Mouse (Mus musculus): ENCODE data around the gene Herc3. TPM values are rescaled to one million over a fixed set of nuclear protein-coding genes. Genes with fewer than 3 reads are reported as not detected.
"Not testable (repeated sequence)": the region's sequence is repeated elsewhere in the genome, so short reads cannot be mapped to it uniquely, and the experiment has no call there.

The Herc3 gene
- 11.1 and 13.5 TPM in 2 replicates for polyA plus RNA-seq (2014; fragmentation: Nextera tagmentation; extraction: Ambion mirVana)

DNA sequence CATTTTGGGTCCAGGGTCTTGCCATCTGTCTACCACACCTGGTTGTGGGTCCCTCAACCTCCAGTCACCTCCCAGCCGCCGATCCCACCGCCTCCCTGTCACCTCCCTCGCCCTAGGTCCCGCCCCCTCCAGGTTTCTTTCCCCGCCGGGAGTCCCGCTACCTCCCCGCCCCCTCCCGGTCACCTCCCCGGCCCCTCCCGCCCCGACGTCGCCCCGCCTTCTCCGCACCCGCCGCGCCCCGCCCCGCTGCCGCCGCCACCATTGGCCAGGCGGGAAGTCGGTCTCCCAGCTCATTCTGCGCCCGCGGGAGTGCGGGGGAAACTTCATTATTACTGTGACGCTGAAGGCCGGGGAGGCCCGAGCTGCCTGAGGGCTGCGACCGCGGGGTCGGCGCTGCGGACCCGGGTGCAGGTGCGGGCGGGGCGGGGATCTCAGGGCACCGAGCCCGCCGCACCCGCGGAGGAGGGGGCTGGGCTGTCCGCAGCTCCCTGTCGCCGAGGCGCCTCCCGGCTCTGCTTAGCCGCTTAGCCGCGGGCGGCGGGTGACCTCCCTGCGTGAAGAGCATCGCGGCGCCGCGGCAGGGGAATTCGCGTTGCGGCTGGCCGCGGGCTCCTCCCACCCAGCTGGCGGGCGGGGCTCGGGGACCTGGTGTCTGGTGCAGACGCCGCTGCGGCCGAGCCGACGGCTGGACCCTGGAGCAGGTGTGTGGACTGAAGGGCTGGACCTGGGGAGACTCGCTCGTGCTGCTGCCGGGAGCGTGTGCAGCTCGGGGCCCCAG, at the start of gene Herc3:
TSS of gene Herc3 (plus strand) at position 234 of the 778 bp plus-strand sequence.
- DNase-seq (ENCODE audit: low spot score) (peak; percentile 87), ATAC-seq (replicated peaks; ENCODE audit: low FRiP score) (peak; percentile 87)
- no peaks in the 10 kb centered on the region for H3K9me3 ChIP-seq (ENCODE audit: control insufficient read depth, low read length)
- peak within 1 kb of the TSS; percentile 78 for H3K9ac ChIP-seq (ENCODE audit: low read length)
- peak within 1 kb of the TSS; percentile 70 for H3K4me3 ChIP-seq (ENCODE audit: low read depth, low read length)
- H3K4me2 ChIP-seq (ENCODE audit: low read depth, low read length, severe bottlenecking): peak within 1 kb of the TSS; percentile 61
- H3K27ac ChIP-seq (ENCODE audit: low read depth, low read length): peak within 1 kb of the TSS; percentile 72; the same call in 1 of the 2 replicates
- H3K4me1 ChIP-seq (replicated peaks; ENCODE audit: control insufficient read depth, insufficient read depth, low read length): no peaks in the 10 kb centered on the region; the same call in 1 of the 2 replicates
- H3K36me3 ChIP-seq (ENCODE audit: control insufficient read depth, insufficient read depth, low read length): no peaks in the 10 kb centered on the region
- WGBS: under 1% methylated on average over 69 of the region's 83 CpGs
- H3K27me3 ChIP-seq (ENCODE audit: control insufficient read depth, insufficient read depth, low read length): no peaks in the 10 kb centered on the region

- Histone ChIP-seq H3K36me3 (ENCODE audit: control insufficient read depth, insufficient read depth, low read length) (no peaks in the 10 kb centered on the region), H3K27me3 (ENCODE audit: control insufficient read depth, insufficient read depth, low read length) (no peaks in the 10 kb centered on the region), H3K4me2 (ENCODE audit: low read depth, low read length, severe bottlenecking) (no peak overlapping the region), H3K4me1 (replicated peaks; ENCODE audit: control insufficient read depth, insufficient read depth, low read length) (no peaks in the 10 kb centered on the region), H3K27ac (ENCODE audit: low read depth, low read length) (no peak overlapping the region), H3K9me3 (ENCODE audit: control insufficient read depth, low read length) (no peaks in the 10 kb centered on the region), H3K4me3 (ENCODE audit: low read depth, low read length) (no peak overlapping the region), H3K9ac (ENCODE audit: low read length) (no peak overlapping the region)
- ATAC-seq (replicated peaks; ENCODE audit: low FRiP score) (no peak), DNase-seq (ENCODE audit: low spot score) (no peak)
These were observed 29.9 kb upstream of the Herc3 start for GRCm38 (mm10) chr6:58801394-58801793.

- Histone ChIP-seq H3K9ac (ENCODE audit: low read length) (no peak overlapping the region), H3K27ac (ENCODE audit: low read depth, low read length) (no peak overlapping the region), H3K4me2 (ENCODE audit: low read depth, low read length, severe bottlenecking) (no peak overlapping the region), H3K9me3 (ENCODE audit: control insufficient read depth, low read length) (no peaks in the 10 kb centered on the region), H3K4me3 (ENCODE audit: low read depth, low read length) (no peak overlapping the region), H3K36me3 (ENCODE audit: control insufficient read depth, insufficient read depth, low read length) (no peaks in the 10 kb centered on the region), H3K4me1 (replicated peaks; ENCODE audit: control insufficient read depth, insufficient read depth, low read length) (no peaks in the 10 kb centered on the region), H3K27me3 (ENCODE audit: control insufficient read depth, insufficient read depth, low read length) (no peaks in the 10 kb centered on the region)
- ATAC-seq (replicated peaks; ENCODE audit: low FRiP score) (no peak), DNase-seq (ENCODE audit: low spot score) (no peak)
These were observed 16.9 kb upstream of the Herc3 start for GRCm38 (mm10) chr6:58814381-58814780.

- H3K27me3 ChIP-seq (ENCODE audit: control insufficient read depth, insufficient read depth, low read length); H3K4me2 ChIP-seq (ENCODE audit: low read depth, low read length, severe bottlenecking); H3K4me1 ChIP-seq (replicated peaks; ENCODE audit: control insufficient read depth, insufficient read depth, low read length); H3K9me3 ChIP-seq (ENCODE audit: control insufficient read depth, low read length); H3K27ac ChIP-seq (ENCODE audit: low read depth, low read length); H3K4me3 ChIP-seq (ENCODE audit: low read depth, low read length); ATAC-seq (replicated peaks; ENCODE audit: low FRiP score); H3K9ac ChIP-seq (ENCODE audit: low read length); DNase-seq (ENCODE audit: low spot score); H3K36me3 ChIP-seq (ENCODE audit: control insufficient read depth, insufficient read depth, low read length): not testable (repeated sequence)
- WGBS: 94% methylated on average over 5 of the region's 11 CpGs
These were observed 14.2 kb upstream of the Herc3 start for GRCm38 (mm10) chr6:58817037-58817436.

- Histone ChIP-seq H3K27ac (ENCODE audit: low read depth, low read length) (no peak overlapping the region), H3K9ac (ENCODE audit: low read length) (no peak overlapping the region), H3K36me3 (ENCODE audit: control insufficient read depth, insufficient read depth, low read length) (no peaks in the 10 kb centered on the region), H3K4me1 (replicated peaks; ENCODE audit: control insufficient read depth, insufficient read depth, low read length) (no peaks in the 10 kb centered on the region), H3K27me3 (ENCODE audit: control insufficient read depth, insufficient read depth, low read length) (no peaks in the 10 kb centered on the region), H3K4me3 (ENCODE audit: low read depth, low read length) (no peak overlapping the region), H3K4me2 (ENCODE audit: low read depth, low read length, severe bottlenecking) (no peak overlapping the region), H3K9me3 (ENCODE audit: control insufficient read depth, low read length) (no peaks in the 10 kb centered on the region)
- WGBS: 89% methylated on average over 2 of the region's 2 CpGs
- DNase-seq (ENCODE audit: low spot score) (no peak), ATAC-seq (replicated peaks; ENCODE audit: low FRiP score) (no peak)
These were observed 5.6 kb upstream of the Herc3 start for GRCm38 (mm10) chr6:58825619-58826018.

DNA sequence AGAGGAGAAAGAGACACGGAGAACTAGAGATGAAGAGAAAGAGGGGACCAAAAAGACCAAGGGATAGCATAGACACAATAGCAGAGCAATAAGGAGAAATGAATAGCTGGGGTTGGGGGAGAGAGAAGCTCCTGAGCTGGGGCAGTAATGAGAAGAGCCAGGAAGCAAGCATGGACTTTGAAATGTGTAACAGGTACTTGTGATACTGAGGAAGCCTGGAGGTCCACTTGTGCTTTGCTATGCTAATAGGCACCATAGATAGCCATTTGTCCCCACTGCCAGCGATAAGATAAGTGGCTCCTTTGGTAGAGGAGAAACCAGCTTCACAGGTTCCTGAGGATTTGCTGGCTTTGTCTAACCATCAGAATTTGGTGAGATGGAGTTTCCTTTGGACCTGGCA, 5.2 kb upstream of the Herc3 start:
- Histone ChIP-seq H3K4me1 (replicated peaks; ENCODE audit: control insufficient read depth, insufficient read depth, low read length) (no peaks in the 10 kb centered on the region), H3K4me2 (ENCODE audit: low read depth, low read length, severe bottlenecking) (no peak overlapping the region), H3K9me3 (ENCODE audit: control insufficient read depth, low read length) (no peaks in the 10 kb centered on the region), H3K27me3 (ENCODE audit: control insufficient read depth, insufficient read depth, low read length) (no peaks in the 10 kb centered on the region), H3K36me3 (ENCODE audit: control insufficient read depth, insufficient read depth, low read length) (no peaks in the 10 kb centered on the region), H3K4me3 (ENCODE audit: low read depth, low read length) (no peak overlapping the region), H3K27ac (ENCODE audit: low read depth, low read length) (no peak overlapping the region), H3K9ac (ENCODE audit: low read length) (no peak overlapping the region)
- no peak for ATAC-seq (replicated peaks; ENCODE audit: low FRiP score)
- WGBS: 81% methylated on average over 2 of the region's 2 CpGs
- DNase-seq (ENCODE audit: low spot score): no peak

GRCm38 (mm10) chr6:58828582-58828981, 2.7 kb upstream of the Herc3 start:
- Histone ChIP-seq H3K9me3 (ENCODE audit: control insufficient read depth, low read length) (no peaks in the 10 kb centered on the region), H3K27me3 (ENCODE audit: control insufficient read depth, insufficient read depth, low read length) (no peaks in the 10 kb centered on the region), H3K4me3 (ENCODE audit: low read depth, low read length) (no peak overlapping the region), H3K27ac (ENCODE audit: low read depth, low read length) (no peak overlapping the region), H3K36me3 (ENCODE audit: control insufficient read depth, insufficient read depth, low read length) (no peaks in the 10 kb centered on the region), H3K9ac (ENCODE audit: low read length) (no peak overlapping the region), H3K4me2 (ENCODE audit: low read depth, low read length, severe bottlenecking) (no peak overlapping the region), H3K4me1 (replicated peaks; ENCODE audit: control insufficient read depth, insufficient read depth, low read length) (no peaks in the 10 kb centered on the region; the same call in 1 of the 2 replicates)
- DNase-seq (ENCODE audit: low spot score): no peak
- no peak for ATAC-seq (replicated peaks; ENCODE audit: low FRiP score)
- 84% methylated on average over 1 of the region's 1 CpGs for WGBS

- ATAC-seq (replicated peaks; ENCODE audit: low FRiP score) (peak; percentile 23; the same call in 1 of the 2 replicates), DNase-seq (ENCODE audit: low spot score) (no peak)
- no peaks in the 10 kb centered on the region; the same call in 1 of the 2 replicates for H3K4me1 ChIP-seq (replicated peaks; ENCODE audit: control insufficient read depth, insufficient read depth, low read length)
- no peaks in the 10 kb centered on the region for H3K36me3 ChIP-seq (ENCODE audit: control insufficient read depth, insufficient read depth, low read length)
- no peak overlapping the region for H3K27ac ChIP-seq (ENCODE audit: low read depth, low read length)
- H3K4me3 ChIP-seq (ENCODE audit: low read depth, low read length): peak overlapping the region; percentile 70
- 15% methylated on average over 7 of the region's 7 CpGs for WGBS
- no peaks in the 10 kb centered on the region for H3K27me3 ChIP-seq (ENCODE audit: control insufficient read depth, insufficient read depth, low read length)
- H3K9me3 ChIP-seq (ENCODE audit: control insufficient read depth, low read length): no peaks in the 10 kb centered on the region
- peak overlapping the region; percentile 61 for H3K4me2 ChIP-seq (ENCODE audit: low read depth, low read length, severe bottlenecking)
- H3K9ac ChIP-seq (ENCODE audit: low read length): no peak overlapping the region
These were observed 429 bp upstream of the Herc3 start for GRCm38 (mm10) chr6:58830840-58831231.

DNA sequence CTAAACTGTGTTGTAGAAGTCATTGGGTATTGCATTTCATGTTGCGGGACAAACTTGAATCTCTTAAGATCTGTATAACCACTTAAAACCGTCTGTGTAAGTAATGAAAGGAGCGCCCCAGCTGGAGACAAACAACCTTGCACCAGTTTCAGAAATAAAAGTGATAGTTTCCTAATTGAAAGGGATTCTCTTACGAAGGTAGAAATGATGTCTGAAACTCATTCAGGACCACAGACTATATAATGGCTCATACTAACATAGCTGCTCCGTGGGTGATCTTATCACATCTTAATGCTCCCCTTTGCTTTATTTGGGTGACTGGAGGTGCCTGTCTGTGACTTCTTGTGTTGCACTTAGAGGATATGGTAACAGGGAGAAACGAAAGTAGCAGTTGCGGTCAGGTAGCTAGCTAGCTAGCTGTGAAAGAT, 1.3 kb downstream of the Herc3 start:
- WGBS: 34% methylated on average over 7 of the region's 7 CpGs
- DNase-seq (ENCODE audit: low spot score): no peak
- Histone ChIP-seq H3K4me1 (replicated peaks; ENCODE audit: control insufficient read depth, insufficient read depth, low read length) (no peaks in the 10 kb centered on the region; the same call in 1 of the 2 replicates), H3K9me3 (ENCODE audit: control insufficient read depth, low read length) (no peaks in the 10 kb centered on the region), H3K4me3 (ENCODE audit: low read depth, low read length) (no peak overlapping the region; the same call in 1 of the 2 replicates), H3K27ac (ENCODE audit: low read depth, low read length) (no peak overlapping the region), H3K36me3 (ENCODE audit: control insufficient read depth, insufficient read depth, low read length) (no peaks in the 10 kb centered on the region), H3K27me3 (ENCODE audit: control insufficient read depth, insufficient read depth, low read length) (no peaks in the 10 kb centered on the region), H3K4me2 (ENCODE audit: low read depth, low read length, severe bottlenecking) (peak overlapping the region; percentile 61), H3K9ac (ENCODE audit: low read length) (peak overlapping the region; percentile 23; the same call in 1 of the 2 replicates)
- no peak for ATAC-seq (replicated peaks; ENCODE audit: low FRiP score)

Measured in forebrain, embryonic 11.5 days (tissue).